Mouse (Mus musculus): ENCODE measurements around the gene Zfp266. TPM values are rescaled to one million over a fixed set of nuclear protein-coding genes. Genes with fewer than 3 reads are reported as not detected.
"Not testable (repeated sequence)": the region's sequence is repeated elsewhere in the genome, so short reads cannot be mapped to it uniquely, and the experiment has no call there.

The Zfp266 gene
- total RNA-seq (2021): 10 to 100 TPM; 43.6 to 47.8 TPM

DNA sequence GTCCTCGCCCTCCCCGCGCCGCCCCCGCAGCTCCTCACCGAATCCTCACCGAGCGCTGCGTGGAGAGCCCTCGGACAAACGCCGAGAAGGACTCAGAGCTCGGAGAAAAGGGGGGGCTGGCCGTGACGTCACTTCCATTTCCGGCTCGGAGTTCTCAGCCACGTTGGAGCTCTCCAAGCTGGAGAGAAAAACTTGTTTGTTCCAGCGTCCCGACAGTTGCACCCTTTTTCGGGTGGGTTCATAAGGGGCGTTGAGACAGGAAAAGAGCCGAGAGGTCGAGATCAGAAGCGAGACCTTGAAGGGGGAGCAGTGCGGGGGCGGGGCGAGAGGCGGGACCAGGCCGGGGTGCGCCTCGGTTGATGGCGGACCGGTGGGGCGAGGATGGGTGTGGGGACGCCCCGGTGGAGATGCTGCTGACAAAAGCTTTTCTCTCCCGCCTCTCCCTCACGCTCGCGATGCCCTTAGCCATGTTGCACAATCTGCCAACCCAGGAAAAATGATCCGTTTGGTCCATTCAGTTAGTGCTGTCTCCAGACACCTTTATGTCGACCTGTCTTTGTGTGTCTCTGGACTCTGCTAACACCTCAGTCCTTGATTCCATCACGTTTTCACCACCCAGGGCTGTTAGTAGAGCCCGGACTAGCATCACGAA, at the start of gene Zfp266:
TSS of gene Zfp266 (minus strand) at position 112 of the 652 bp plus-strand sequence.
- intact Hi-C loops (cut with DNase I): loop anchor here (2.0 kb wide), 3 partner anchors 23 to 59 kb away; partner anchors contain the start of genes Zfp426 and Zfp846
- DNase-seq (ENCODE audit: low spot score in 2 of 2): peak; percentile 94 to 95

GRCm38 (mm10) chr9:20565326-20566030, 44.3 kb upstream of the Zfp266 start:
- DNase-seq (ENCODE audit: low spot score in 2 of 2); intact Hi-C loops (cut with DNase I): not testable (repeated sequence)

GRCm38 (mm10) chr9:20562177-20562576, 41.0 kb upstream of the Zfp266 start:
- no peak for DNase-seq (ENCODE audit: low spot score in 2 of 2)
- intact Hi-C loops (cut with DNase I): no loop called here

DNA sequence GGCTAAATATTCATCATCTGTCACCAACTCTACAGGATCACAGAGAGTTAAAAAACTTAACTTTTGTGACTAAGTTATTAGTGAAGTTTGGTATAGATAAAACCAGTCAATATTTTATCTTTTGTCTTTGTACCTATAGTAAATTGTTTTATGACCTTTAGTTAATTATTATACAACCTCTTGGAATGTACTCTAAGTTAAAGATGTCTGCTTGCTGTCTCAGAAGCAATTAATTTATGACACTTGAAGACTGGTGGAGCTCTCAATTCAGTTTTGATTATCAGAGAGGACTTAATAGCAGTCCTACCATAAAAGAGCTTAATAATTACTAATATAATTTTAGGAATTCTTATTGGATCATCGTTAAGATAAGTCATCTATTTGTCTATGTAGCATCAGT, 31.5 kb upstream of the Zfp266 start:
- DNase-seq (ENCODE audit: low spot score in 2 of 2): no peak
- intact Hi-C loops (cut with DNase I): no loop called here

GRCm38 (mm10) chr9:20551781-20552275, 30.6 kb upstream of the Zfp266 start:
- no peak for DNase-seq (ENCODE audit: low spot score in 2 of 2)
- intact Hi-C loops (cut with DNase I): no loop called here

DNA sequence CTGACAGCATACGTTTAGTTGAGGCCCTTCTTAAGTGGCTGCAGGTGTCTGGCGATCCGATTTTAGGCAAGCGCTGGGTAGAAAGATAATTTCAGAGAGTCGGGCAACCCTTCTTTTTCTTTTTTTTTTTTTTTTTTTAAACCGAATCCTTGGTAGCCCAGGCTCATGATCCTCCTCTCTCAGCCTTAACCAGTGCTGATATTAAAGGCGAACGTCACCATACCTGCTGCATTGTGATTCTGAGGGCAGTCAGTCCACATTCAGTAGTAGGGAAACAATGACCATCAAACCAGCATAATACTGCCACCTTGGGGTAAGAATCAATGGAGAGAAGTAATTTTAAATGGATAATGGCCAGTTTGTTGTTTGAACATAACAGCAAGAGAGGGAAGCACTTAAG, 23.9 kb upstream of the Zfp266 start:
- intact Hi-C loops (cut with DNase I): loop anchor here (2.0 kb wide), 3 partner anchors 24 to 78 kb away; partner anchors contain the start of genes Zfp266 and Zfp846
- DNase-seq (ENCODE audit: low spot score in 2 of 2): peak; percentile 4 to 35

DNA sequence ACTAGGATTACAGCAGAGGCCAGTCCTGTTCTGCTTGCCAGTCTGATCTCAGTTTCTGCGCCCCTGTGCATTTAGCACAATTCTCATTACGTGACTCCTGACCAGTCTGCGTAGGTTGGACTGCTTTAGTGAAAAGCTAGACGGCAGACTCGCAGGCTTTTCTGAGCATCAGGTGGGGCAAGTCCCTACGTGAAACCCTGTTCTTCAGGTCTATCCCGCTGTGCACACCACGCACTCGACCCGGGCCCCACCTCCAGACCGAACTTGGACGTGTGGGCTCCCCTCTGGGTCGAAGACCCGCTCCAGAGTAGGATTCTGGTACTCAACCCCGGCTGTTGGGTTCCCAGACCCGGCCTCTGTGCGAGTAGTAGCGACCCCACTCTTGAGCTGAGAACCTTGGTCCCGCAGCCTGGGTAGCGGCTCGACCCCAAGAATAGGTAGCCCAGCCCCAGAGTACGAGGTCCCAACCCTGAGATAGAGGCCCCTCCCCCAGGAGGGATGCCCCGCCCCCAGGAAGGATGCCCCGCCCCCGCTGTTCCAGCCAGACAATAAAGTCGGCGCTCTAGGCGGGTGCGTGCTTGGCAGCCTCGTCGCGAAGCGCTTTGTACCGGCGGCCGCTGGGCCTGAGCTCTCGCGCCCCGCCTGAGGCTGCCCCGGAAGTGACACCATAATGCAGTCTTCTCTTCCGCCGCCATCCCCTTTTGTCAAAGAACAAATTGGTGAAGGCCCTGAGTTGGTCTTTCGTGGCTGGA, 23.0 kb upstream of the Zfp266 start:
- DNase-seq (ENCODE audit: low spot score in 2 of 2): peak; percentile 70 to 71
- intact Hi-C loops (cut with DNase I): loop anchor here (2.0 kb wide), 3 partner anchors 23 to 77 kb away; partner anchors contain the start of genes Zfp266 and Zfp846

- no peak for DNase-seq (ENCODE audit: low spot score in 2 of 2)
- intact Hi-C loops (cut with DNase I): no loop called here
These were observed 22.3 kb upstream of the Zfp266 start for GRCm38 (mm10) chr9:20543496-20543895.

DNA sequence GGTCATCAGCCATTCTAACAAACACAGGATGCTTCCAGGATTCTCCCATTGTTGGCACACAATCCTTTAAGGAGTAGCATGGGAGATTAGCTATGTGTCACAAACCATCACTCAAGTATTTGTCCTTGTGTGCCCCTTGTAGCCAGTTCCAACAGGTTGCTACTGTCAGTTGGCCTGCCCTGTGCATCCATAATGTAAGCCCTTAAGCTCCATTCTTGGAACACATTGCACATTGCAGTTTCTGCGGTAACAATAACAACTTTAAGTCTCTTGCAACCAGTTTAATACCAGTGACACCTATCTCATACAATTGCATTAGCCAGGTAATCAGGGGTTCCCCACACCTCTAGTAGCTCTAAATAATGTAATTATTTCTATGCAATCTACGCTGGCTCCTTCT, 15.4 kb upstream of the Zfp266 start:
- DNase-seq (ENCODE audit: low spot score in 2 of 2): no peak
- intact Hi-C loops (cut with DNase I): no loop called here

DNA sequence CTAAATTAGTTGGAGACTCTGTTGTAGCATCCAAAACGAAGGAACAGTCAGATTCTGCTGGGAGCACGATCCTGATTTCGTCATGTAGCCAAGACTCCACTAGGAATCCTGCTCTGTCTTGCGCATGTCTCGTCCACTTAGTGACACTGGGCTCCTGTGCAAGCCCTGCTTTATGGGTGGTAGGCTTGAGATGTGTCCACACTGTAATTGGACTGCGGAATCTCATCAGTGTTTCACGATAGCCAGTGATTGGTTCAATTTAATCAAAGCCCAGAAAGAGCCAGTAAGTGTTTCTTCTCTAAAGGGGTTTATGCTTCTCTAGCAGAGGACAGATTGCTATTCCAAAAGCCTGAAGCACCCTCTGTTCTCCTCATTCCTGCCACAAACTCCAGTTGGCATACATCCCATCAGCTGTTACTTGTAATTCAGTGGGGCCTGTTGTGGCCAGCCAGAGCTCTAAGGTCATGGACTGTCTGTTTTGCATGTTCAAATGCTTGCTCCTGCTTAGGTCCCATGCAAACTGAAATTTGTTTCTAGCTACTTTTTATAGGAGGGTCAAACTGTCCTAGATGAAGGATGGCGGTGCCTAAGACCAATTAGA, 13.2 kb upstream of the Zfp266 start:
- DNase-seq (ENCODE audit: low spot score in 2 of 2): peak in 1 of 2 experiments; percentile 46
- intact Hi-C loops (cut with DNase I): no loop called here

- intact Hi-C loops (cut with DNase I): loop anchor here (2.0 kb wide), 3 partner anchors 24 to 60 kb away; partner anchors contain the start of genes Zfp426 and Zfp846
These were observed 546 bp downstream of the Zfp266 start for GRCm38 (mm10) chr9:20520531-20521210.

GRCm38 (mm10) chr9:20519949-20520348, 1.3 kb downstream of the Zfp266 start:
- intact Hi-C loops (cut with DNase I): loop anchor here (2.0 kb wide), 3 partner anchors 25 to 61 kb away; partner anchors contain the start of genes Zfp426 and Zfp846
- DNase-seq (ENCODE audit: low spot score in 2 of 2): no peak

More at GRCm38 (mm10) chr9:20520531-20521210, 546 bp downstream of the Zfp266 start:
- no peak for DNase-seq (ENCODE audit: low spot score in 2 of 2)

- no peak for DNase-seq (ENCODE audit: low spot score in 2 of 2)
- intact Hi-C loops (cut with DNase I): no loop called here
These were observed 2.5 kb downstream of the Zfp266 start for GRCm38 (mm10) chr9:20518708-20519107.

- intact Hi-C loops (cut with DNase I): no loop called here
- no peak for DNase-seq (ENCODE audit: low spot score in 2 of 2)
These were observed 3.5 kb downstream of the Zfp266 start for GRCm38 (mm10) chr9:20517727-20518126.

GRCm38 (mm10) chr9:20514016-20514415, 7.2 kb downstream of the Zfp266 start:
- intact Hi-C loops (cut with DNase I): no loop called here
- no peak for DNase-seq (ENCODE audit: low spot score in 2 of 2)

DNA sequence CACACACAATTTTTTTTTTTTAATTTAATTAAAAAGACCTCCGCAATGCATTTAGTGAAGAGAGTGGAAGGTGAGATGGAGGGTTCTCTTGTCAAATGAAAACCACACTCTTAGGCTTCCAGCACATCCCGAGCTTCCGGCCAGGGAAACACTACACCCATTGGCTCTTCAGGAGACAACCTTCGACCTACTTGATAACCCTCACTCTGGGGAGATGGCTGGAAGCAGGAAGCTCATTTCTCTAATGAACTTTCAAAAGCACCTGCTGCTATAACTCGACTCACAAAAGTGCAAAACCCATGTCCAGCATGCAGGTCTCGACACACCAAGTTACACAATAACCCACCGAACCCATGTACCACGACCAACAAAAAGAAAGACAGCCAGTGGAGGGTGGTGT, 8.5 kb downstream of the Zfp266 start:
- DNase-seq (ENCODE audit: low spot score in 2 of 2): no peak
- intact Hi-C loops (cut with DNase I): no loop called here

- no peak for DNase-seq (ENCODE audit: low spot score in 2 of 2)
- intact Hi-C loops (cut with DNase I): no loop called here
These were observed 9.6 kb downstream of the Zfp266 start for GRCm38 (mm10) chr9:20511645-20512044.

GRCm38 (mm10) chr9:20510346-20510745, 10.9 kb downstream of the Zfp266 start:
- no peak for DNase-seq (ENCODE audit: low spot score in 2 of 2)
- intact Hi-C loops (cut with DNase I): no loop called here

GRCm38 (mm10) chr9:20509676-20510075, 11.5 kb downstream of the Zfp266 start:
- intact Hi-C loops (cut with DNase I): no loop called here
- DNase-seq (ENCODE audit: low spot score in 2 of 2): no peak
